Mouse (Mus musculus) CH12.LX (cell line): ENCODE results near the gene Atp2b4. TPM values are rescaled to one million over a fixed set of nuclear protein-coding genes. Genes with fewer than 3 reads are reported as not detected.
A peak's percentile ranks its signal among the peaks of the same experiment; 100 is the strongest.

Experiments
- DNase-seq: peaks from one replicate; pipeline ENCODE4 v3.0.0-alpha.2; 2013; ENCODE audit errors: extremely low read depth
- H3K27ac ChIP-seq: 2 replicates; pipeline ENCODE4 v1.5.1; 2012; ENCODE audit warnings: low read depth, mild to moderate bottlenecking, control low read depth, moderate library complexity; ENCODE audit not compliant: insufficient read depth
- H3K27me3 ChIP-seq: replicated peaks from 2 replicates; pipeline ENCODE3; 2012; ENCODE audit warnings: inconsistent platforms
- H3K36me3 ChIP-seq, 2 experiments: replicated peaks in 1 of 2; 2 replicates each; pipeline versions ENCODE3 to v1.6.1; 2012; ENCODE audit warnings: inconsistent platforms in 1 of 2, low read length in 1 of 2, mild to moderate bottlenecking in 1 of 2, mixed read lengths in 1 of 2, moderate library complexity in 1 of 2; ENCODE audit not compliant: control insufficient read depth in 1 of 2, insufficient read depth in 1 of 2
- H3K4me1 ChIP-seq, 2 experiments: 2 replicates each; pipeline ENCODE4 v1.6.1; 2012; ENCODE audit warnings: inconsistent platforms in 1 of 2, moderate library complexity in 1 of 2; ENCODE audit not compliant: insufficient read depth in 2 of 2, control insufficient read depth in 1 of 2
- H3K4me2 ChIP-seq: 2 replicates; pipeline ENCODE4 v1.6.1; 2012; ENCODE audit warnings: low read depth, mild to moderate bottlenecking, control low read depth; ENCODE audit not compliant: poor library complexity, insufficient read depth, severe bottlenecking
- H3K4me3 ChIP-seq, 3 experiments: fragments of 150-350 bp in 1 of 3; sonication (generic) in 1 of 3; replicated peaks in 1 of 3; 2 replicates each; pipeline versions ENCODE3 to v1.5.1; 2011 to 2012; ENCODE audit warnings: low read depth in 2 of 3, low read length in 2 of 3, mild to moderate bottlenecking in 2 of 3, moderate library complexity in 2 of 3, control low read depth in 1 of 3, improper control_type of control experiment in 1 of 3, inconsistent platforms in 1 of 3, mixed read lengths in 1 of 3; ENCODE audit not compliant: poor library complexity in 1 of 3
- H3K79me2 ChIP-seq: replicated peaks from 2 replicates; pipeline ENCODE4 v1.6.1; 2012; ENCODE audit warnings: mild to moderate bottlenecking, moderate library complexity; ENCODE audit not compliant: control insufficient read depth, poor library complexity, insufficient read depth, severe bottlenecking; ENCODE audit errors: extremely low read depth
- H3K9ac ChIP-seq: 2 replicates; pipeline ENCODE4 v1.6.1; 2012; ENCODE audit warnings: low read depth, mild to moderate bottlenecking, control low read depth, moderate library complexity; ENCODE audit not compliant: insufficient read depth
- H3K9me3 ChIP-seq: replicated peaks from 2 replicates; pipeline ENCODE3; 2012; ENCODE audit warnings: low read length, inconsistent platforms, mixed read lengths
- BHLHE40 ChIP-seq: IDR thresholded peaks from 2 replicates; pipeline ENCODE4 v1.6.1; 2011; ENCODE audit warnings: mild to moderate bottlenecking, low read depth, low read length, improper control_type of control experiment
- CTCF ChIP-seq, 2 experiments: IDR thresholded peaks in 1 of 2; conservative IDR thresholded peaks in 1 of 2; 2 replicates each; pipeline ENCODE4 v1.5.1; 2011 to 2012; ENCODE audit warnings: low read depth in 2 of 2, low read length in 2 of 2, improper control_type of control experiment in 1 of 2, inconsistent platforms in 1 of 2, mild to moderate bottlenecking in 1 of 2, moderate library complexity in 1 of 2
- ELF1 ChIP-seq: IDR thresholded peaks from 2 replicates; pipeline ENCODE4 v1.6.1; 2014; ENCODE audit warnings: low read depth, mild to moderate bottlenecking, inconsistent platforms, low read length, improper control_type of control experiment
- ETS1 ChIP-seq: conservative IDR thresholded peaks from 2 replicates; pipeline ENCODE4 v1.6.1; 2012; ENCODE audit warnings: low read depth, mild to moderate bottlenecking, inconsistent platforms, low read length, improper control_type of control experiment, moderate library complexity
- HCFC1 ChIP-seq: IDR thresholded peaks from 2 replicates; pipeline ENCODE4 v1.6.1; 2012; ENCODE audit warnings: low read depth, mild to moderate bottlenecking, inconsistent platforms, low read length, improper control_type of control experiment
- JUN ChIP-seq: IDR thresholded peaks from 2 replicates; pipeline ENCODE4 v1.6.1; 2011; ENCODE audit warnings: low read depth, mild to moderate bottlenecking, low read length, improper control_type of control experiment, moderate library complexity; ENCODE audit not compliant: insufficient read depth
- JUND ChIP-seq: conservative IDR thresholded peaks from 2 replicates; pipeline ENCODE4 v1.6.1; 2011; ENCODE audit warnings: low read depth, low read length, improper control_type of control experiment
- MEF2A ChIP-seq: IDR thresholded peaks from 2 replicates; pipeline ENCODE4 v1.6.1; 2014; ENCODE audit warnings: low read depth, mild to moderate bottlenecking, inconsistent platforms, low read length, improper control_type of control experiment, borderline replicate concordance
- MXI1 ChIP-seq: IDR thresholded peaks from 2 replicates; pipeline ENCODE4 v1.6.1; 2011; ENCODE audit warnings: mild to moderate bottlenecking, low read depth, low read length, improper control_type of control experiment
- MYC ChIP-seq: IDR thresholded peaks from 2 replicates; pipeline ENCODE4 v1.6.1; 2011; ENCODE audit warnings: low read depth, mild to moderate bottlenecking, improper control_type of control experiment, low read length
- POLR2AphosphoS2 ChIP-seq: IDR thresholded peaks from 2 replicates; pipeline ENCODE4 v1.6.1; 2011; ENCODE audit warnings: low read depth, low read length, improper control_type of control experiment
- SMC3 ChIP-seq: IDR thresholded peaks from 2 replicates; pipeline ENCODE4 v1.6.1; 2011; ENCODE audit warnings: low read depth, low read length, improper control_type of control experiment
- UBTF ChIP-seq: IDR thresholded peaks from 2 replicates; pipeline ENCODE4 v1.6.1; 2012; ENCODE audit warnings: low read depth, mild to moderate bottlenecking, inconsistent platforms, low read length, improper control_type of control experiment, moderate library complexity
- dilution Hi-C: fragments of 300-500 bp; cut with MboI; formaldehyde crosslinking; loops from 2 replicates; pipeline ENCODE4 v1.14.3; 2020; ENCODE audit warnings: low sequenced_read_pairs; ENCODE audit not compliant: extremely low pct_unique_long_range_greater_than_20kb, extremely low pct_ligation_motif_present
- in situ Hi-C: fragments of 300-500 bp; cut with MboI; formaldehyde crosslinking; loops from 3 replicates; pipeline ENCODE4 v1.14.3; 2019; ENCODE audit warnings: low sequenced_read_pairs, low pct_ligation_motif_present, low pct_unique_long_range_greater_than_20kb, mixed read lengths
- polyA plus RNA-seq: library from polyadenylated mRNA; unstranded; fragments of >175 nt; gene quantifications from 2 replicates; pipeline ENCODE4 v1.2.1, GENCODE M21; 2012; ENCODE audit warnings: low read depth; ENCODE audit not compliant: insufficient read length
- total RNA-seq, 2 experiments: library from RNA; depleted of rRNA; stranded (reverse); fragments of 300-350 nt in 1 of 2; fragments of >200 nt in 1 of 2; gene quantifications; 2 replicates each; pipeline ENCODE4 v1.2.3; 2012 to 2014

The Atp2b4 gene
- total and polyA plus RNA-seq, 3 experiments: 6.9 to 18.4 (median 17.5) TPM

GRCm38 (mm10) chr1:133715191-133715590 is 85.7 kb downstream of the Atp2b4 start:
- no peak for DNase-seq
- Histone ChIP-seq H3K36me3 (peaks cover 31 to 85% of the 10 kb centered on the region in 2 experiments), H3K9ac (no peak overlapping the region), H3K79me2 (no peaks in the 10 kb centered on the region), H3K4me3 (no peak overlapping the region), H3K27ac (no peak overlapping the region), H3K9me3 (no peaks in the 10 kb centered on the region), H3K4me1 (peaks cover 14 to 33% of the 10 kb centered on the region in 2 experiments), H3K4me2 (no peak overlapping the region), H3K27me3 (no peaks in the 10 kb centered on the region)
- in situ Hi-C loops: no loop called here
- TF ChIP-seq JUND (no peak), JUN (no peak), MXI1 (no peak), POLR2AphosphoS2 (no peak), MEF2A (no peak), SMC3 (no peak)
- dilution Hi-C loops: no loop called here

GRCm38 (mm10) chr1:133713009-133713370 is 87.9 kb downstream of the Atp2b4 start:
- Histone ChIP-seq H3K4me2 (no peak overlapping the region), H3K4me3 (no peak overlapping the region), H3K36me3 (peaks cover 31 to 84% of the 10 kb centered on the region in 2 experiments), H3K27me3 (no peaks in the 10 kb centered on the region), H3K9ac (no peak overlapping the region), H3K79me2 (no peaks in the 10 kb centered on the region), H3K27ac (no peak overlapping the region), H3K9me3 (no peaks in the 10 kb centered on the region), H3K4me1 (peaks cover 14 to 42% of the 10 kb centered on the region in 2 experiments)
- dilution Hi-C loops: no loop called here
- in situ Hi-C loops: no loop called here
- DNase-seq: no peak
- peak; percentile 49; the same call in 1 of the 2 replicates for TF ChIP-seq MYC
- TF ChIP-seq ETS1: no peak

GRCm38 (mm10) chr1:133712288-133713008 is 88.4 kb downstream of the Atp2b4 start:
- Histone ChIP-seq H3K36me3 (peaks cover 33 to 84% of the 10 kb centered on the region in 2 experiments), H3K79me2 (no peaks in the 10 kb centered on the region), H3K9me3 (no peaks in the 10 kb centered on the region), H3K4me2 (no peak overlapping the region), H3K9ac (no peak overlapping the region), H3K27ac (no peak overlapping the region), H3K4me1 (peaks cover 14 to 42% of the 10 kb centered on the region in 2 experiments), H3K27me3 (no peaks in the 10 kb centered on the region), H3K4me3 (no peak overlapping the region)
- TF ChIP-seq ELF1: no peak
- no peak for TF ChIP-seq BHLHE40
- TF ChIP-seq JUN: no peak
- TF ChIP-seq UBTF: no peak
- no peak for TF ChIP-seq HCFC1
- peak in 1 of 2 experiments; percentile 31; a peak in 1 of 4 replicates for TF ChIP-seq CTCF (conservative IDR thresholded peaks at IDR 0.05 in 1 of 2, IDR thresholded peaks at IDR 0.05 in 1 of 2; ENCODE audit: low read depth in 2 of 2, low read length in 2 of 2)
- no peak for DNase-seq
- dilution Hi-C loops (no loop called here), in situ Hi-C loops (no loop called here)
